Mouse (Mus musculus) limb, embryonic 14.5 days (tissue): ENCODE results near the gene Cpa4. TPM values are rescaled to one million over a fixed set of nuclear protein-coding genes. Genes with fewer than 3 reads are reported as not detected.

ENCODE experiments used
- ATAC-seq: fragments of 200-750 bp; cut with Nextera tagmentation; 2 replicates; pipeline ENCODE4 v1.8.0; 2017; ENCODE audit warnings: low read depth, moderate number of reproducible peaks, moderate TSS enrichment; ENCODE audit not compliant: low FRiP score
- DNase-seq: peaks from one replicate; pipeline ENCODE4 v3.0.0-alpha.2; 2015; ENCODE audit warnings: low spot score
- H3K27ac ChIP-seq: fragments of 300-500 bp; sonication (generic); replicated peaks from 2 replicates; pipeline ENCODE4 v1.5.1; 2014; ENCODE audit warnings: low read depth, mild to moderate bottlenecking, low read length, moderate library complexity, mixed read lengths
- H3K27me3 ChIP-seq: fragments of 300-500 bp; sonication (generic); 2 replicates; pipeline ENCODE4 v1.6.1; 2014; ENCODE audit warnings: low read length, mixed read lengths; ENCODE audit not compliant: control insufficient read depth, insufficient read depth
- H3K36me3 ChIP-seq: fragments of 300-500 bp; sonication (generic); 2 replicates; pipeline ENCODE4 v1.6.1; 2014; ENCODE audit warnings: mild to moderate bottlenecking, low read length, moderate library complexity, mixed read lengths; ENCODE audit not compliant: control insufficient read depth, insufficient read depth
- H3K4me1 ChIP-seq: fragments of 300-500 bp; sonication (generic); 2 replicates; pipeline ENCODE4 v1.6.1; 2014; ENCODE audit warnings: antibody characterized with exemption, low read length, mixed read lengths; ENCODE audit not compliant: control insufficient read depth, insufficient read depth
- H3K4me2 ChIP-seq: fragments of 300-500 bp; sonication (generic); replicated peaks from 2 replicates; pipeline ENCODE4 v1.6.1; 2014; ENCODE audit warnings: low read depth, mild to moderate bottlenecking, low read length, moderate library complexity; ENCODE audit not compliant: severe bottlenecking
- H3K4me3 ChIP-seq: fragments of 300-500 bp; sonication (generic); replicated peaks from 2 replicates; pipeline ENCODE4 v1.5.1; 2014; ENCODE audit warnings: low read length
- H3K9ac ChIP-seq: fragments of 300-500 bp; sonication (generic); 2 replicates; pipeline ENCODE4 v1.6.1; 2014; ENCODE audit warnings: mild to moderate bottlenecking, low read depth, low read length, moderate library complexity; ENCODE audit not compliant: severe bottlenecking
- H3K9me3 ChIP-seq: fragments of 300-500 bp; sonication (generic); 2 replicates; pipeline ENCODE4 v1.6.1; 2016; ENCODE audit warnings: low read length; ENCODE audit not compliant: control insufficient read depth
- POLR2A ChIP-seq: fragments of 200-500 bp; IDR thresholded peaks from 2 replicates; pipeline ENCODE4 v1.8.0; 2012; ENCODE audit warnings: inconsistent platforms, mild to moderate bottlenecking, moderate library complexity, borderline replicate concordance; ENCODE audit not compliant: insufficient read depth, insufficient read length; ENCODE audit errors: extremely low read depth
- WGBS: fragments of 180-500 bp; shearing (Covaris S2); extraction: QIAGEN DNeasy Blood & Tissue Kit; methylation state at CpG from one replicate; pipeline ENCODE4 v1.1.7; 2014; 5-methylcytosine and 5-hydroxymethylcytosine counted together
- polyA plus RNA-seq, 2 experiments: library from polyadenylated mRNA; depleted of rRNA in 1 of 2; stranded (reverse) in 1 of 2; unstranded in 1 of 2; fragments of >200 nt; fragmentation: Nextera tagmentation in 1 of 2; extraction: Ambion mirVana in 1 of 2; gene quantifications; 2 replicates each; pipeline versions ENCODE4 v1.2.1 to v1.2.3; 2012 to 2014

The Cpa4 gene
- polyA plus RNA-seq, 2 experiments, result 2.1 to 4.4 TPM

DNA sequence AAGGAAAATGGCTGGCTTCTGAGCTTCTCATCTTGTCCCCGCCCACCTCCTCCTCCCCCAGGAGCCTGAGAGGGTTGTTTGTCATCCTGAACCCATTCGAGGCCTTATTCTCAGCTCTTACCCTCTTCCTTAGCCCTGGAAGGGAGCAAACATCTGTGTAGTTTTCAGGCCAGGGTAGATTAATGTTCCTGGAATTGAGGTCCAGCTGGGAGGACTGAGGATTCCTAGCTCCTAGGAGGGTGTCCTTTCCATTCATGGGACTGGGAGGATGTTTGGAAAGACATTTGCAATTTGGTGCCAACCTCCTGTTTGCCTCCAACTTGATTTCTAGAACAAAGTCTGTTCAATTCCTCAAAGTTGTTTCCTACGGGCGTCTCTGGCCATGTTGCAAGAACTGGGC, 52.4 kb downstream of the Cpa4 start:
- Histone ChIP-seq H3K9me3 (no peaks in the 10 kb centered on the region), H3K27ac (no peak overlapping the region), H3K4me3 (no peak overlapping the region), H3K36me3 (no peaks in the 10 kb centered on the region), H3K4me2 (no peak overlapping the region), H3K27me3 (no peaks in the 10 kb centered on the region), H3K4me1 (peaks cover 35% of the 10 kb centered on the region), H3K9ac (no peak overlapping the region)
- WGBS, result 73% methylated on average over 4 of the region's 4 CpGs
- no peak for DNase-seq
- no peak for TF ChIP-seq POLR2A
- ATAC-seq, result no peak

DNA sequence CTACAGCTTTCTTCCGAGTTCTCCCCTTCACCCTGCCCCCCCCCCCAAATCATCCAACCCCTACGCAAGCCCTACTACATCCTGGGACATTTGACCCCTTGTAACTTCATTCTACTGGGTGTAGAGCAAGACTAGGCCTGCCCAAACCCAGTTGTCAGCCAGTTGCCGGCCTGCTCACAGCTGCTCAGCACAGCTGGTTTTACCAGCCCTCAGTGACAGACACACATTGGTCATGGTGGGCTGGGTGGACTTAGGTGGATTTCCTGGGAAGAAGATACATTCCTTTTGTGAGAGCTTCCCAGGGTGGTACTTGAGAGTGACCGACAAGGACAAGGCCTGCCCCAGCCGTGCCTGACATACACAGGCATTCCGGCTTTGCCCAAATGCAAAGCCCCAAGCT, 52.8 kb downstream of the Cpa4 start:
- Histone ChIP-seq H3K4me1 (peaks cover 31% of the 10 kb centered on the region), H3K4me2 (no peak overlapping the region), H3K27me3 (no peaks in the 10 kb centered on the region), H3K9me3 (no peaks in the 10 kb centered on the region), H3K36me3 (no peaks in the 10 kb centered on the region), H3K4me3 (no peak overlapping the region), H3K27ac (no peak overlapping the region), H3K9ac (no peak overlapping the region)
- no peak for TF ChIP-seq POLR2A
- WGBS, result 76% methylated on average over 6 of the region's 6 CpGs
- DNase-seq (no peak), ATAC-seq (peak; percentile 76)

GRCm38 (mm10) chr6:30621986-30622389, 53.8 kb downstream of the Cpa4 start:
- no peaks in the 10 kb centered on the region for H3K27me3 ChIP-seq
- H3K4me2 ChIP-seq, result no peak overlapping the region
- no peak for DNase-seq
- H3K9ac ChIP-seq, result no peak overlapping the region
- peaks cover 21% of the 10 kb centered on the region for H3K4me1 ChIP-seq
- ATAC-seq, result no peak
- H3K36me3 ChIP-seq, result no peaks in the 10 kb centered on the region
- H3K4me3 ChIP-seq, result no peak overlapping the region
- no peaks in the 10 kb centered on the region for H3K9me3 ChIP-seq
- 50% methylated on average over 4 of the region's 4 CpGs for WGBS
- no peak overlapping the region for H3K27ac ChIP-seq
- TF ChIP-seq POLR2A, result no peak

DNA sequence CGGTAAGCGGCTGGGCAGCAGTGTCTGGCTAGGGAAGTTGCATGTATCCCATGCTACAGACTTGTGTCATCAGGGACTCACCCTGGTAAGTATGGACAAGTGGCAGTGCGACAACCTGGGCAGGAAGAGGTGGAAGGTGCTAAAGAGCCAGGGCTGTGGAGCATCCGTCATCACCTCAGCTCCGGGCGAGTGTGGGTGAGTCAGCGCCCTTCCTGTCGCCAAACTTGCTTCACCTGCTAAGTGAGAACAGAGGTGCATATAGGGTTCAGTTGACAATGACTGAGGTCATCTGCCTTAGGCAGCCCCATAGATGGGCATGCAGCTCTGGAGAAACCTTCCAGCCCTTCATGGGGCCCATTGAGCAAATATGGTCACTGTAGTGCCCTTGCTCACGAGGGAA, 56.6 kb downstream of the Cpa4 start:
- DNase-seq (no peak), ATAC-seq (no peak)
- no peak for TF ChIP-seq POLR2A
- no peaks in the 10 kb centered on the region for H3K36me3 ChIP-seq
- H3K27ac ChIP-seq, result no peak overlapping the region
- no peak overlapping the region for H3K4me3 ChIP-seq
- H3K9me3 ChIP-seq, result no peaks in the 10 kb centered on the region
- no peak overlapping the region for H3K9ac ChIP-seq
- WGBS, result 87% methylated on average over 9 of the region's 9 CpGs
- no peak overlapping the region for H3K4me2 ChIP-seq
- no peaks in the 10 kb centered on the region for H3K27me3 ChIP-seq
- peaks cover 6% of the 10 kb centered on the region; the same call in 1 of the 2 replicates for H3K4me1 ChIP-seq

DNA sequence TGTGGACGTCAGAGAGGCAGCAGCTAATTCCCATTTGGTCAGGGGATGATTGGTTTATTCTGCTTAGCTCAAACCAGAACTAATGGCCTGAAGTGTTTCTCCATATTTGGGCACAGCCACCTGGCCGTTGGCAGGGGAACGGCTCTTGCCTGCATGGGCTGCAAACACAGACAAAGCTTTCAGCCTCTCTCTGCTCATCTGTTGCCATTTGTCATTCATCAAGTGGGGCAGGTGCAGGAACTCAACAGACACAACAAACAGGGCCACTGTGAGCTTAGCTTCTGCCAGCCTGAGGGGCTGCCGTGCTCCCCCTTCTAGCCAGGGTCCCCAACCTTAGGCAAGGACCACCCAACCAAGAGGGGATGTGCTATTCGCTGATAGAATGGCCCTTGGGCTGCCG, 60.0 kb downstream of the Cpa4 start:
- Histone ChIP-seq H3K4me3 (no peak overlapping the region), H3K36me3 (no peaks in the 10 kb centered on the region), H3K27me3 (no peaks in the 10 kb centered on the region), H3K9ac (no peak overlapping the region), H3K4me1 (peaks cover 21% of the 10 kb centered on the region), H3K27ac (peak overlapping the region; percentile 19; the same call in 1 of the 2 replicates), H3K9me3 (no peaks in the 10 kb centered on the region), H3K4me2 (no peak overlapping the region)
- ATAC-seq, result peak; percentile 73; the same call in 1 of the 2 replicates
- no peak for TF ChIP-seq POLR2A
- no peak for DNase-seq
- 35% methylated on average over 6 of the region's 6 CpGs for WGBS

- Histone ChIP-seq H3K9me3 (no peaks in the 10 kb centered on the region), H3K4me3 (no peak overlapping the region), H3K4me2 (no peak overlapping the region), H3K9ac (no peak overlapping the region), H3K4me1 (peaks cover 25% of the 10 kb centered on the region), H3K27me3 (no peaks in the 10 kb centered on the region), H3K27ac (no peak overlapping the region), H3K36me3 (no peaks in the 10 kb centered on the region)
- no peak for TF ChIP-seq POLR2A
- ATAC-seq (no peak), DNase-seq (no peak)
- 86% methylated on average over 1 of the region's 1 CpGs for WGBS
These were observed 61.8 kb downstream of the Cpa4 start for GRCm38 (mm10) chr6:30629989-30630388.
